Mouse (Mus musculus) cortical plate, adult 2 months (tissue): ENCODE measurements around the gene Insl3. TPM values are rescaled to one million over a fixed set of nuclear protein-coding genes. Genes with fewer than 3 reads are reported as not detected.
"Not testable (repeated sequence)": the region's sequence is repeated elsewhere in the genome, so short reads cannot be mapped to it uniquely, and the experiment has no call there.

Experiments used
- H3K27ac ChIP-seq: fragments of 200-500 bp; 2 replicates; pipeline ENCODE4 v1.5.1; 2012; ENCODE audit warnings: low read length, control low read depth, inconsistent platforms; ENCODE audit not compliant: insufficient read depth
- H3K4me1 ChIP-seq: fragments of 200-500 bp; 2 replicates; pipeline ENCODE4 v1.6.1; 2011; ENCODE audit warnings: low read length; ENCODE audit not compliant: control insufficient read depth, insufficient read depth
- H3K4me3 ChIP-seq: fragments of 200-500 bp; 2 replicates; pipeline ENCODE4 v1.5.1; 2011; ENCODE audit warnings: mild to moderate bottlenecking, low read length, control low read depth; ENCODE audit not compliant: insufficient read depth
- CTCF ChIP-seq: fragments of 200-500 bp; IDR thresholded peaks from 2 replicates; pipeline ENCODE4 v1.5.1; 2011; ENCODE audit warnings: mild to moderate bottlenecking, control low read depth, low read length; ENCODE audit not compliant: insufficient read depth; ENCODE audit errors: extremely low read depth
- POLR2A ChIP-seq: fragments of 200-500 bp; IDR thresholded peaks from 2 replicates; pipeline ENCODE4 v1.6.1; 2011; ENCODE audit warnings: mild to moderate bottlenecking, low read length, control low read depth; ENCODE audit not compliant: insufficient read depth; ENCODE audit errors: extremely low read depth
- polyA plus RNA-seq: library from polyadenylated mRNA; depleted of rRNA; stranded (reverse); fragments of >200 nt; gene quantifications from 2 replicates; pipeline ENCODE4 v1.2.3, GENCODE M21; 2012; rRNA removed

Insl3 gene
- polyA plus RNA-seq, 1 experiment = 1.6 TPM

DNA sequence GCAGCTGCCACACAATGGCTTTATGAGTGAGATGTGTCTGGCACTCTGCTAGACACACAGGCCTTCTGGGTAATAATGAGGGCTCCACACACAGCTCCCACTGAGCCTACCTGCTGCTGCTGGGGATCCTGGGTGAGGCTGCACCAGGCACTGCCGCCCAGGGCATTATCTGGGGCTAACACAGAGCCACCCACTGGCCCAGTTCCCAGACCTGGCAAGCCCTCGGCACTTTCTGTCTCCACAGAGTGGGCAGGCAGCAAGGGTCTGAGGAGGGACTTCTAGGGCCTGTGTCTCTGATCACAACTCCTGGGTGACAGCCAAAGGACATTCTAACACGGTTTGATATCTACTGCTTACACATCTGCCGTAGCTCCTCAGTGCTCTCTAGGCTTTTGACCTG, 30.2 kb downstream of the Insl3 start:
- Histone ChIP-seq H3K4me3 (no peak overlapping the region), H3K27ac (peak overlapping the region; percentile 13; the same call in 1 of the 2 replicates), H3K4me1 (peaks cover 18% of the 10 kb centered on the region)
- TF ChIP-seq POLR2A = no peak
- TF ChIP-seq CTCF = no peak

DNA sequence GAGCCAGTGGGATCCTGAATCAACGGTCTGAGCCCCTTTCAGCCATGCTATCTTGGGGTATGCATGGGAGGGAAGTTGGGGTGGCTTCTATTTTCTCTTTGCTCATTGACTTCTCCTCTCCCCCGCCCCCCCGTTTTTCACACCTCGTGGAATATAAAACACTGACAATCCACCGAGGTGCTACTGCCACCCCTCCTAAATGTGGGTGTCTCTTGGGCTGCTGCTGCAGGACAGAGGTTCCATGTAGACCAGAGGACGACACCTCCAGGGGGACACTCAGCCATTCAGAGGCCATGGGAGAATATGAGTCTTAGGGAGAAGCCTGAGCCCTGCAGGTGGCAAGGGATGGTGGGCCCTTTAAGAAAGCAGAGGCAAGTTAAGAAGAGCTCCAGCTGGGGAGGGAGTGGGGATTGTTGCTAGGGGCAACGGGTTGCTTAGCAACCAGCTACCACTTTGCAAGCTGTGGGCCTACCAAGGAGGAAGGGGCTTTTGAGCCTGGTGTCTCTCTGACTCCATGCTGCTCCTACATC, 31.0 kb downstream of the Insl3 start:
- no peak overlapping the region for H3K4me3 ChIP-seq
- no peak for TF ChIP-seq CTCF
- TF ChIP-seq POLR2A = no peak
- peaks cover 20% of the 10 kb centered on the region for H3K4me1 ChIP-seq
- H3K27ac ChIP-seq = peak overlapping the region; percentile 26

DNA sequence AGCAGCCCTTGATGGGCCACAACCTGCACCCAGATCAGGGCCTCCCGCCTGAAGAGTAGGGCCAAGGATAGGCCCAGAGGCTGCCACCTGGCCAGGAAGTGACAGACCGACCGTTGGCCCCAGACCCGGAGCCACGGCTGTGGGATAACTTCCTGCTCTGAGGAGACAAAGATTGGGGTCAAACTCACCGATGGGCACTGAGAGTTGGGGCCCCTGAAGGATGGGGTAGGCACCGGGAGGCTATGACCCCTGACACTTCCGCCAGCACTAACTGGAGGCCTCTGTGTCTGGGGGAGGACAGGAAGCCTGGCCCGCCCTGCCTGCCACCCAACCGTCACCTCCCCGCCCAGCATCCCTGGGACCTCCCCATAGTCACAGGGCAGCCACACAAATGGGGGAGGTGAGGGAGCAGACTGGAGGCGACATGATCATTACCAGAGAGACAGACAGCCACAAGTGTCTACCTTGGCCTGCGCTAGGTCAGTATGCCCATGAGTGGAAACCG, 34.1 kb downstream of the Insl3 start:
- no peak overlapping the region for H3K27ac ChIP-seq
- no peak overlapping the region for H3K4me3 ChIP-seq
- TF ChIP-seq POLR2A (no peak), CTCF (no peak)
- H3K4me1 ChIP-seq = peaks cover 20% of the 10 kb centered on the region

DNA sequence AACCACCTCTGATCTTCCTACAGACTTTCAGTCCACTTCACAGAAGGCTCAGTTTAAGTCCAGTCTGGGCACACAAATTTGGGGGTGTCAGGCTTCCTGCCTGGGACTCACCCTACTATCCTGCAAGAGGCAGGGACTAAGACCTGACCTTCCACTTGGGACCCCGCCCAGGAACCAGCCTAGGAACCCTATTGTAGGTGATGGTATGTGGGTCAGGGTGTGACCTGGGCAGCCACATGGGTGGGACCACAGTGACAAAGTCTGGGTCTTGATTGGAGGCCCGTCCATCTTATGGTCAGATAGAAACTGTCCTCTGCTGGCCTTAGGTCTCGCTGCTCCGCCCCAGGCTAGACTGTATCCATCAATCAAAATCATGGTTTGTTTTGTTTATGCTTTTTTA, 35.4 kb downstream of the Insl3 start:
- TF ChIP-seq POLR2A = no peak
- TF ChIP-seq CTCF = no peak
- Histone ChIP-seq H3K4me3 (peak overlapping the region; percentile 64), H3K27ac (no peak overlapping the region), H3K4me1 (peaks cover 8% of the 10 kb centered on the region)

DNA sequence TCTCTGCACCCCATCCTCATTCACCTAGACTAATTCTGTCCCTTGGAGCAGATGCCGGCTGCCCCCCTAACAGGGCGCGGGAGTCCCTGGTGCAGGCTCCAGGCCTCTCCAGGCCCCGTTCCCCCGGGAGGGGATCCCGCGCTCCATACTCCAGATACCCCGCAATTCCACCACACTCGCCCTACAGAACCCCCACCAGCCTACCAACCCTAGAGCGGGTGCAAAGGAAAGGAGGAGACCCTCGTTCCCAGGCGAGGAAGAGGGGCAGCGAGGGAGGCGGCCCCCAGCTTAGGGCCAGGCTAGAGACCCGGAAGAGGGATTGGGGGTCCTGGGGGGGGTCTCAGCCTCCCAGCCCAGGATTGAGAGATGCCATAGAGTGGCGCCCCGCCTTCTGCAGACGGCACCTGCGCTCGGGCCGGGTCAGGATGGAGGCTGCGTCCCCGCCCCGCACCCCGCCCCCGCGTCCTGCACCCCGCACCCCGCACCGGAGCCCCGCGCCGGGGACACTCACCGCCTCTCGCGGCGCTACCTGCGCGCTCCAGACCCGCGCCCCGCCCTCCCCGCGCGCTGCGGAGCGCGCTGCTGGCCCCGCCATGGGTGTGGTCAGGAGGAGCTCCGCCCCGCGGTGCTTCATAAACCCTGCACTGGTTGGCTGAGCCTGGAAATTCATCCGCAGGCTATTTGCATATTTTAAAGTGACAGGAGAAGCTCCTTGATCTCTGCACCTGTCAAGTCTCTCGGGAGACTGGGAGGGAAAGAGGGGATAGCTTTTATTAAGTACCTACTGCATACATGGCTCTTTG, 36.3 kb downstream of the Insl3 start, which contains the start of gene Fcho1:
Fcho1 (minus strand) TSS at position 595 of the 803 bp plus-strand sequence.
- TF ChIP-seq CTCF = no peak
- TF ChIP-seq POLR2A = peak; percentile 31; the same call in 1 of the 2 replicates
- peak within 1 kb of the TSS; percentile 36 for H3K27ac ChIP-seq
- H3K4me3 ChIP-seq = peak within 1 kb of the TSS; percentile 64
- peaks cover 6% of the 10 kb centered on the region for H3K4me1 ChIP-seq

DNA sequence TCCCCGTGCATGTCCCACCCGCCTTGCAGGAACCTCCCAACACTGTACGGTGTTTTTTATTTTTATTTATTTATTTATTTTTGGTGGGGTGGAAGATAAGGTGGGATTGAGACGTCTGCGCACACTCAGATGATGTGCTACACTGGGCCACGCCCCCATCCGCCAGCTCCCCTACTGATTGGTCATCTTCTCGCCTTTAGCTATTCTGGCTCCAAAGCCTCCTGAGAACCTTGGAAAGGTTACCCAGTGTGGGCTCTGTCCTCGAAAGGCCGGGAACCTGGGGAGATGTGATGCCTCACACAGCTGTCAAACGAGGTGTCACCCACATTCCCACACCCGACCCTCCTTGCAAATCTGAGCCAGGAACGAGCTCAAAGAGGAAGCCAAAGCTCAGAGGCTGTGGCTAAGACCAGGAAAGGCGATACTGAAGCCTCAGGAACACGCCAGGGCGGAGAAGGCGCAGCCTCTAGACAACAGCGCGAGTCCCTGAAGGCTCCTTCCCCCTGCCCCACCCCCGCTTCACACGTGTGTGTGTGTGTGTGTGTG, 39.3 kb downstream of the Insl3 start:
- H3K4me3 ChIP-seq = peak overlapping the region; percentile 28
- peak overlapping the region; percentile 1; the same call in 1 of the 2 replicates for H3K27ac ChIP-seq
- 0 out of 2 replicates have a peak, but pooled peaks cover 2% of the 10 kb centered on the region for H3K4me1 ChIP-seq
- TF ChIP-seq POLR2A = peak; percentile 33; the same call in 1 of the 2 replicates
- no peak for TF ChIP-seq CTCF

DNA sequence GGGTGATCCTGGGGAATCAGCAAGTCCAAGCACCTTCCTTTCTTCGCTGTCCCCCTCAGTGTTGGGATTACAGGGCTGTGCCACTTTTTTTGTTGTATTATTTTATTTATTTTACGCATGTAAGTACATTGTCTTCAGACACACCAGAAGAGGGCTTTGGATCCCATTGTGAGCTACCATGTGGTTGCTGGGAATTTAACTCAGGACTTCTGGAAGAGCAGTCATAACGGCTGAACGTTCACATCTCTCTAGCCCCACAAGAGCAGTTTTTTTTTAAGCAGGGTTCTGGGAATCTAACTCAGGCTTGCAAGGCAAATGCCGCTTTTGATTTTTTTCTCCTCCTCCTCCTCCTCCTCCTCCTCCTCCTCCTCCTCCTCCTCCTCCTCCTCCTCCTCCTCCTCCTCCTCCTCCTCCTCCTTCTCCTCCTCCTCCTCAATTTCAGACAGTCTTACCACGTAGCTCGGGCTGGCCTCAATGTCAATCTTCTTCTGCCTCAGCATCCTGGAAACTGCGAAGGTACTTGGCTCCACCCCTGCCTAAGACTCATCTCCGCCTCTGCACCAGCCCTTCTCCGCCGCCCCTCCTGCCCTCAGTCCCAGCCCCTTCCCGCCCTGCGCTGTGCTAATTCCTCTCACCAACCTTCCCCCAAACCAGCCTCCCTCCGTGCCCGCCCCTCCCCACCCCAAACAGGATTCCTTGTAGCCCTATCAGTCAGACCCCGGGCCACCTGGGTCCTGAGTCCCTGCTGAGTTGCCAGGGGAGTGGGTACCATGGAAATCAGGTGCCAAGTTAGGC, 40.0 kb downstream of the Insl3 start:
- H3K27ac ChIP-seq = peak overlapping the region; percentile 1; the same call in 1 of the 2 replicates
- TF ChIP-seq CTCF = no peak
- no peak for TF ChIP-seq POLR2A
- 0 out of 2 replicates have a peak, but pooled peaks cover 2% of the 10 kb centered on the region for H3K4me1 ChIP-seq
- peak overlapping the region; percentile 28 for H3K4me3 ChIP-seq

DNA sequence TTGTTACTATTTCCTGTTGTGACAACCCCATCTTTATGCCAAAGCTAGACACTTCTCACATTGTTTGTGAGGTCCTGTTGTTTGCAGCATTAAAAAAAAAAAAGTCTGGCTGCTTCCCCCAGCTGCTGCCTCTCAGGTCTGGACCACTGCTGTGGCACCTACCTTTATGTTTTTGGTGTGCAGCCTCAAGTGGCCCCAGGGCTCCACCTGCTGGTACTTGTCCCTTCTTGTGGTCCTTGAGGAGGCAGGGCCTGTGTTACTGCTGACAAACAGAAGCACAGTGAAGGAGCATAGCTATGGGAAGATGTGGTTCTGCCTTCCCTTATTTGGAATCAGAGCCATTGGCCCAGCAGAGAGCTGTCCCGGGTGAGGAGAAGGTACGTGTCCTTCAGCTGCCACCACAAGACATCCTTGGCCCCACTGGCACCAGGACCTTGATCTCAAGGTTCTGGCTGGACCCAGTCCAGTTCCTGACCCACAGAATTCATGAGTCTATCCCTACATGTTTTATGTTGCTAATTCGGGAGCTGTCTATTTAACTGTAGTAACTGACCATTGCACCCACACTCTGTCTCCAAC, 42.7 kb downstream of the Insl3 start:
- H3K4me1 ChIP-seq = no peaks in the 10 kb centered on the region
- H3K4me3 ChIP-seq = no peak overlapping the region
- H3K27ac ChIP-seq = no peak overlapping the region
- TF ChIP-seq POLR2A (no peak), CTCF (peak; percentile 69)

DNA sequence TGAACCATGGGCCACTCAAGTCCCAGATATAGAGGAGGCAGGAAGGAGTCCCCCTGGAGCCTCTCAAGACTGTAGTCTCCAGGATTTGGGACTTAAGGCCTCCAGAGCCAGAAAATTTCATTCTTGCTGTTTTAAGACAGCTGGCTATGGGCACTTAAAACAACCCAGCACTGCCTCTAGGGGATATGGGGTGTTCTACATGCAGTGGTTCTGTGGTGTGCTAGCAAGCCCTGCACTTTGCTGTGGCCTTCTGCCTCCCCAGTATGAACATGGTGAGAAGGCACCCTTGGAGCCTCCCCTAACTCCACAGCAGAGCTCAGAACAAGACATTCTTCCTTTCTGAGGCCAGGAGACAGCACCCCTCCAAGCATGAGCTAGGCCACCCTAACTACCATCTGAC, 49.3 kb downstream of the Insl3 start:
- H3K4me3 ChIP-seq, H3K4me1 ChIP-seq, H3K27ac ChIP-seq: not testable (repeated sequence)

Other genes starting within 250 kb of the Insl3 start
- gene Abhd8, start 225.6 kb upstream of the Insl3 start, polyA plus RNA-seq = 475 and 506 TPM in 2 replicates
- 47.8 and 50.0 TPM in 2 replicates for gene Mrpl34, start 224.3 kb upstream of the Insl3 start, polyA plus RNA-seq
- gene Dda1, start 220.0 kb upstream of the Insl3 start, polyA plus RNA-seq = 115 and 126 TPM in 2 replicates
- 69.2 and 75.1 TPM in 2 replicates for gene Ano8, start 203.3 kb upstream of the Insl3 start, polyA plus RNA-seq
- gene Gtpbp3, start 201.1 kb upstream of the Insl3 start, polyA plus RNA-seq = 35.0 and 37.4 TPM in 2 replicates
- gene Plvap, start 177.5 kb upstream of the Insl3 start, polyA plus RNA-seq = 11.0 and 11.9 TPM in 2 replicates
- not detected in 2 replicates for gene Ccdc194, start 163.5 kb upstream of the Insl3 start, polyA plus RNA-seq
- gene Bst2, start 151.8 kb upstream of the Insl3 start, polyA plus RNA-seq = 20.0 and 20.5 TPM in 2 replicates
- gene Mvb12a, start 146.3 kb upstream of the Insl3 start, polyA plus RNA-seq = 95.4 and 100 TPM in 2 replicates
- gene Tmem221, start 130.3 kb upstream of the Insl3 start, polyA plus RNA-seq = 0.19 and 0.30 TPM in 2 replicates
- 0.04 and 0.08 TPM in 2 replicates for gene Nxnl1, start 122.6 kb upstream of the Insl3 start, polyA plus RNA-seq
- gene Slc27a1, start 120.3 kb upstream of the Insl3 start, polyA plus RNA-seq = 146 and 167 TPM in 2 replicates
- 34.3 and 35.4 TPM in 2 replicates for gene Pgls, start 97.0 kb upstream of the Insl3 start, polyA plus RNA-seq
- 2.8 and 3.4 TPM in 2 replicates for gene Fam129c, start 91.6 kb upstream of the Insl3 start, polyA plus RNA-seq
- gene Colgalt1, start 78.2 kb upstream of the Insl3 start, polyA plus RNA-seq = 100 and 104 TPM in 2 replicates
- 199 and 221 TPM in 2 replicates for gene Unc13a, start 17.5 kb upstream of the Insl3 start, polyA plus RNA-seq
- gene Jak3, start 12.9 kb upstream of the Insl3 start, polyA plus RNA-seq = 6.0 and 6.1 TPM in 2 replicates
- gene B3gnt3, start 12.6 kb downstream of the Insl3 start, polyA plus RNA-seq = 0.74 and 0.86 TPM in 2 replicates
- 218 and 247 TPM in 2 replicates for gene Fcho1, start 36.5 kb downstream of the Insl3 start, polyA plus RNA-seq
- 2.9 TPM in 2 replicates for gene Zfp709, start 192.8 kb downstream of the Insl3 start, polyA plus RNA-seq
- 4.3 and 4.8 TPM in 2 replicates for gene Zfp882, start 219.4 kb downstream of the Insl3 start, polyA plus RNA-seq
- gene Zfp617, start 219.4 kb downstream of the Insl3 start, polyA plus RNA-seq = 20.0 and 20.3 TPM in 2 replicates